ENCODE assay signal across 10 mouse cellular contexts in genomic region chr4:129934177-129934855, GRCm38 (mm10). TPM values are rescaled to one million over a fixed set of nuclear protein-coding genes. Genes with fewer than 3 reads are reported as not detected.
DNase-seq lines count a peak whose midpoint lies in the region; ATAC-seq and TF ChIP-seq lines count a peak whose summit lies in the region.
"Had no signal": no experiment of that assay in that cellular context is flagged by ENCODE, and none has a peak within 500 bp of the region (broad histone marks: within the 10 kb centered on the region; RNA-seq: fewer than 3 reads in every experiment).

No protein-coding gene starts in this region.

- H3K4me2 ChIP-seq in hindbrain, postnatal 0 days (ENCODE audit: low read depth, low read length) = peak overlapping the region; percentile 6; the same call in 1 of the 2 replicates
- no peak overlapping the region for H3K4me2 ChIP-seq in midbrain, embryonic 13.5 days (replicated peaks)
- no peak overlapping the region for H3K4me2 ChIP-seq in intestine, embryonic 16.5 days (ENCODE audit: low read depth, low read length)
- no peak overlapping the region for H3K4me2 ChIP-seq in liver, embryonic 11.5 days

- DNase-seq in MN1 (ENCODE audit: low spot score) = peak; percentile 80
- DNase-seq in cerebellum, adult 11-12 months = peak; percentile 42
- DNase-seq in hindbrain, postnatal 0 days (ENCODE audit: low spot score) = peak; percentile 79
- DNase-seq in urinary bladder, adult 18-20 months (ENCODE audit: low spot score in 2 of 2) = no peak
- DNase-seq in liver, embryonic 11.5 days (ENCODE audit: low spot score) = no peak
- DNase-seq in adrenal gland, adult 18-20 months (ENCODE audit: low spot score in 2 of 2) = no peak

- H3K27me3 ChIP-seq in hindbrain, postnatal 0 days (ENCODE audit: insufficient read depth, low read length) = no peaks in the 10 kb centered on the region
- H3K27me3 ChIP-seq in midbrain, embryonic 13.5 days = no peaks in the 10 kb centered on the region
- no peaks in the 10 kb centered on the region for H3K27me3 ChIP-seq in intestine, embryonic 16.5 days (replicated peaks; ENCODE audit: control insufficient read depth, insufficient read depth, low read length)
- no peaks in the 10 kb centered on the region for H3K27me3 ChIP-seq in liver, embryonic 11.5 days (replicated peaks; ENCODE audit: control insufficient read depth, insufficient read depth, low read length)

- H3K36me3 ChIP-seq in hindbrain, postnatal 0 days (ENCODE audit: insufficient read depth, low read length) = no peaks in the 10 kb centered on the region
- H3K36me3 ChIP-seq in midbrain, embryonic 13.5 days = no peaks in the 10 kb centered on the region
- H3K36me3 ChIP-seq in intestine, embryonic 16.5 days (ENCODE audit: control insufficient read depth, insufficient read depth, low read length) = no peaks in the 10 kb centered on the region
- no peaks in the 10 kb centered on the region for H3K36me3 ChIP-seq in liver, embryonic 11.5 days (ENCODE audit: control insufficient read depth, insufficient read depth, low read length)

- H3K9ac ChIP-seq in hindbrain, postnatal 0 days (replicated peaks; ENCODE audit: low read length) = no peak overlapping the region
- H3K9ac ChIP-seq in midbrain, embryonic 13.5 days (replicated peaks) = no peak overlapping the region; the same call in 1 of the 2 replicates
- H3K9ac ChIP-seq in intestine, embryonic 16.5 days (ENCODE audit: low read depth, low read length) = no peak overlapping the region
- H3K9ac ChIP-seq in liver, embryonic 11.5 days (ENCODE audit: low read depth, low read length) = no peak overlapping the region

- no peak for TF ChIP-seq CTCF in hindbrain, postnatal 0 days (IDR thresholded peaks at IDR 0.05; ENCODE audit: low read depth)

- peak overlapping the region; percentile 45; the same call in 1 of the 2 replicates for H3K27ac ChIP-seq in hindbrain, postnatal 0 days
- peak overlapping the region; percentile 19; the same call in 1 of the 2 replicates for H3K27ac ChIP-seq in midbrain, embryonic 13.5 days
- H3K27ac ChIP-seq in intestine, embryonic 16.5 days (ENCODE audit: low read length) = no peak overlapping the region
- H3K27ac ChIP-seq in liver, embryonic 11.5 days (ENCODE audit: low read depth, low read length) = no peak overlapping the region
- H3K27ac ChIP-seq: stomach, postnatal 0 days had no signal

- no peak overlapping the region for H3K4me3 ChIP-seq in hindbrain, postnatal 0 days (ENCODE audit: low read length)
- H3K4me3 ChIP-seq in midbrain, embryonic 13.5 days (replicated peaks) = no peak overlapping the region
- no peak overlapping the region for H3K4me3 ChIP-seq in intestine, embryonic 16.5 days (ENCODE audit: low read length)
- no peak overlapping the region for H3K4me3 ChIP-seq in liver, embryonic 11.5 days (ENCODE audit: low read depth, low read length)

- H3K4me1 ChIP-seq in hindbrain, postnatal 0 days (ENCODE audit: insufficient read depth, low read length) = peaks cover 7% of the 10 kb centered on the region; the same call in 1 of the 2 replicates
- H3K4me1 ChIP-seq in midbrain, embryonic 13.5 days (replicated peaks) = peaks cover 11% of the 10 kb centered on the region
- no peaks in the 10 kb centered on the region for H3K4me1 ChIP-seq in intestine, embryonic 16.5 days (ENCODE audit: control insufficient read depth, insufficient read depth, low read length)
- no peaks in the 10 kb centered on the region for H3K4me1 ChIP-seq in liver, embryonic 11.5 days (replicated peaks; ENCODE audit: control insufficient read depth, insufficient read depth, low read length)

- 36% methylated on average over 16 of the region's 16 CpGs for WGBS in hindbrain, postnatal 0 days
- 63% methylated on average over 16 of the region's 16 CpGs for WGBS in midbrain, embryonic 13.5 days
- WGBS in intestine, embryonic 16.5 days = 56% methylated on average over 16 of the region's 16 CpGs
- WGBS in liver, embryonic 11.5 days = 71% methylated on average over 16 of the region's 16 CpGs

- H3K9me3 ChIP-seq in hindbrain, postnatal 0 days (ENCODE audit: low read length) = no peaks in the 10 kb centered on the region
- H3K9me3 ChIP-seq in midbrain, embryonic 13.5 days = no peaks in the 10 kb centered on the region
- no peaks in the 10 kb centered on the region for H3K9me3 ChIP-seq in intestine, embryonic 16.5 days (ENCODE audit: control insufficient read depth, low read length)
- no peaks in the 10 kb centered on the region for H3K9me3 ChIP-seq in liver, embryonic 11.5 days (ENCODE audit: control insufficient read depth, low read length)

- peak; percentile 87 for ATAC-seq in hindbrain, postnatal 0 days
- ATAC-seq in midbrain, embryonic 13.5 days = peak; percentile 60
- ATAC-seq in intestine, embryonic 16.5 days = no peak
- no peak for ATAC-seq in liver, embryonic 11.5 days (replicated peaks; ENCODE audit: low FRiP score)

RNA-seq across cellular contexts. Expression of gene Spocd1, which starts 5.3 kb away (rescaled TPM):
- 0.37 TPM in 1 of 2 replicates, not detected in the other for total RNA-seq in hindbrain, postnatal 0 days (2014; rRNA removed)
- 0.08 TPM in 2 replicates for polyA plus RNA-seq in hindbrain, postnatal 0 days (2015; fragmentation: Nextera tagmentation; extraction: Ambion mirVana)
- polyA plus RNA-seq in midbrain, embryonic 13.5 days (2015; fragmentation: Nextera tagmentation; extraction: Ambion mirVana) = not detected in 2 replicates
- polyA plus RNA-seq in intestine, embryonic 16.5 days (2015; fragmentation: Nextera tagmentation; extraction: Ambion mirVana) = 0.04 TPM in 1 of 2 replicates, not detected in the other
- polyA plus RNA-seq in liver, embryonic 11.5 days (2014; fragmentation: Nextera tagmentation; extraction: Ambion mirVana) = 0.07 and 0.17 TPM in 2 replicates
- under 1 TPM; 0.51 to 0.53 TPM for total RNA-seq in adrenal gland, adult 18-20 months (2021)
- polyA plus RNA-seq: kidney, embryonic 14.5 days; stomach, postnatal 0 days had no signal

RNA-seq across cellular contexts. Expression of gene Adgrb2, which starts 50.4 kb away (rescaled TPM):
- 306 and 313 TPM in 2 replicates for total RNA-seq in hindbrain, postnatal 0 days (2014; rRNA removed)
- polyA plus RNA-seq in hindbrain, postnatal 0 days (2015; fragmentation: Nextera tagmentation; extraction: Ambion mirVana) = 14.3 and 15.9 TPM in 2 replicates
- polyA plus RNA-seq in midbrain, embryonic 13.5 days (2015; fragmentation: Nextera tagmentation; extraction: Ambion mirVana) = 7.0 and 11.0 TPM in 2 replicates
- polyA plus RNA-seq in intestine, embryonic 16.5 days (2015; fragmentation: Nextera tagmentation; extraction: Ambion mirVana) = 0.99 and 1.0 TPM in 2 replicates
- 1.1 and 1.3 TPM in 2 replicates for polyA plus RNA-seq in liver, embryonic 11.5 days (2014; fragmentation: Nextera tagmentation; extraction: Ambion mirVana)
- total RNA-seq in adrenal gland, adult 18-20 months (2021) = 10 to 100 TPM; 20.4 to 23.9 TPM

Comparison
In these comparisons a context has a peak if more than half of its experiments do, and no peak if none do; other contexts are left out.
1. DNase-seq: peak in MN1 (single experiment), cerebellum, adult 11-12 months (single experiment) and hindbrain, postnatal 0 days (single experiment); none in urinary bladder, adult 18-20 months (0 of 2), liver, embryonic 11.5 days (single experiment) and adrenal gland, adult 18-20 months (0 of 2).
2. ATAC-seq: peak in hindbrain, postnatal 0 days (single experiment) and midbrain, embryonic 13.5 days (single experiment); none in intestine, embryonic 16.5 days (single experiment) and liver, embryonic 11.5 days (single experiment).
3. H3K27ac ChIP-seq: peak in hindbrain, postnatal 0 days (single experiment) and midbrain, embryonic 13.5 days (single experiment); none in intestine, embryonic 16.5 days (single experiment) and liver, embryonic 11.5 days (single experiment).